Mouse (Mus musculus): ENCODE measurements around the gene Lypd6b.

GRCm38 (mm10) chr2:49755054-49755453 lies 32.4 kb upstream of the Lypd6b start:
- TF ChIP-seq CTCF (IDR thresholded peaks at IDR 0.05; ENCODE audit: low read depth, low read length) = no peak
- TF ChIP-seq POLR2A (IDR thresholded peaks at IDR 0.05; ENCODE audit: extremely low read depth, insufficient read depth, low read length) = no peak
